Mouse (Mus musculus) lung, adult 2 months (tissue): ENCODE measurements around the gene E130116L18Rik. TPM values are rescaled to one million over a fixed set of nuclear protein-coding genes. Genes with fewer than 3 reads are reported as not detected.
A peak's percentile ranks its signal among the peaks of the same experiment; 100 is the strongest.
"Not testable (repeated sequence)": the region's sequence is repeated elsewhere in the genome, so short reads cannot be mapped to it uniquely, and the experiment has no call there.

Experiments
- DNase-seq: peaks from one replicate; pipeline ENCODE4 v3.0.0; 2022
- H3K4me1 ChIP-seq: fragments of 200-500 bp; 2 replicates; pipeline ENCODE4 v1.6.1; 2011; ENCODE audit warnings: low read length; ENCODE audit not compliant: control insufficient read depth, insufficient read depth
- H3K4me3 ChIP-seq: fragments of 200-500 bp; replicated peaks from 2 replicates; pipeline ENCODE3; 2011; ENCODE audit warnings: low read depth, mild to moderate bottlenecking, control low read depth, low read length; ENCODE audit errors: extremely low read depth
- CTCF ChIP-seq: fragments of 200-500 bp; IDR thresholded peaks from 2 replicates; pipeline ENCODE4 v1.5.1; 2011; ENCODE audit warnings: mild to moderate bottlenecking, low read length, control low read depth; ENCODE audit not compliant: insufficient read depth
- POLR2A ChIP-seq: fragments of 200-500 bp; IDR thresholded peaks from 2 replicates; pipeline ENCODE4 v1.6.1; 2011; ENCODE audit warnings: low read depth, mild to moderate bottlenecking, control low read depth, low read length, borderline replicate concordance; ENCODE audit errors: extremely low read depth
- WGBS: fragments of 180-500 bp; shearing (Covaris S2); methylation state at CpG from one replicate; pipeline ENCODE4 v1.1.7; 2018; 5-methylcytosine and 5-hydroxymethylcytosine counted together
- polyA plus RNA-seq: library from polyadenylated mRNA; depleted of rRNA; stranded (reverse); fragments of >200 nt; gene quantifications from 2 replicates; pipeline ENCODE4 v1.2.3, GENCODE M21; 2012

The E130116L18Rik gene
- polyA plus RNA-seq, 1 experiment: not detected

DNA sequence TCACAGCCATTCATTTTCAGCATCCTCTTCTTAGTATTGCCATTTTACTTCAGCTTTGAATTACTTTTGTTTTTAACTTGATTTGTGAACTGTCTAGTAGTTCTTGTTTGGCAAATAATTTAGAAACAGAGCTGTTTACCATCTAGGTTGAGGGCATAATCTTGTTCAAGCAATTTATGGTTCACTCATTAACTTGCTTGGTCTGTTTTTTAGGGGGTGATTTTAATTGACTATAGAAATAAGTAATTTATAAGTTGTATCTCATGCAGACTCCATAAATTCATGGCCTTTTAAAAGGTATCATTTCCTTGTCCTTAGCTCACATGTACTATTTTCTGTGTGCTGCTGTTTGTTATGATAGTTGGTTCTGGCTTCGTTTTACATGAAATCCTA lies 23.5 kb upstream of the E130116L18Rik start:
- TF ChIP-seq POLR2A (no peak), CTCF (no peak)
- 76% methylated on average over 1 of the region's 1 CpGs for WGBS
- no peak for DNase-seq
- Histone ChIP-seq H3K4me1 (no peaks in the 10 kb centered on the region), H3K4me3 (no peak overlapping the region)

DNA sequence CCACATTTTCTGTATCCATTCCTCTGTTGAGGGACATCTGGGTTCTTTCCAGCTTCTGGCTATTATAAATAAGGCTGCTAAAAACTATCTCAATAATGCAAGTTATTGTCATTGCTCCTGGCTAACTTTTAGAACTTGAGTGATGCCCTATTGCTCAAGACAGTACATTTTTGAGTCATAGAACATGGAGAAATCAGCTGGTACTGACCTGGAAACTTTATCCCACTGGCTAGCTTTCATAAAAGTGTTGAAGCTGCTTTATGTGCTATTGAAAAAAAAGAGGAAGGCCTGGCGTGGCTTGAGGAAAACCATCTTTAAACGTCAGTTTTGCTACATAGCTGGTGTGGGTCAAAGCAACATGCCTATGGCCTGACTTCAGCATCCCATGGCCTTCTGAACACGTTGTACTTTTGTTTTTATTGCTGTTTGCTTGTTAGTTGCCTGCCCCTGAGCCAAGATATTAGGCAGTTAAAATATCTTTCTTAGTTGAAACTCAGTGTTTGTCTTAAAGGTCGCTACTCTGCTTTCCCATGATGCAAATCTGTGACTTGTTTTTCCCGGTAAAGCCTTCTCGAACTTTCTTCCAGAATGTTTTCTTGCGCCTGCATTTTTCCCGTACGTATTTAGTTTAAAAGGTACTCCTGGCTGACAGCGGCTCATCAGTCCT lies 23.0 kb upstream of the E130116L18Rik start:
- DNase-seq: no peak
- 83% methylated on average over 10 of the region's 10 CpGs for WGBS
- Histone ChIP-seq H3K4me3 (no peak overlapping the region), H3K4me1 (no peaks in the 10 kb centered on the region)
- TF ChIP-seq CTCF (no peak), POLR2A (no peak)

DNA sequence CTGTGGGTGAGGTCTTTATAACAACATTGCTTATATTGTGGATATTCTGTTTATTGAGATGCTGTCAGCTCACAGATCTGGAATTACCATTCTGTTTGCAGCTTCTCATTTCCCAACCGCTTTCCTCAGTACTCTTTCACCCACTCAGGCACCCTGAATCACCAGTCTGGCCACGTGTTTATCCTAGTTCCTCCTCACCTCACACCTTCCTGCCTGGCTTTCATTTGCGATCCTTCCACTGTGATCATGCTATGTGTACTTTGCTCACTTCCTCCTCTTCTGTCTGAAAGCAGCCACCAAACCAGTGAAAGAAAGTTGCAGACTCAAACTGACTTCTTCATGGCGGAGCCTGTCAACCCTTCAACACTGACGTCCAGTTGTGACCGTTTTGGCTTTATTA lies 20.1 kb upstream of the E130116L18Rik start:
- DNase-seq: no peak
- TF ChIP-seq CTCF (no peak), POLR2A (no peak)
- Histone ChIP-seq H3K4me3 (no peak overlapping the region), H3K4me1 (no peaks in the 10 kb centered on the region)
- 77% methylated on average over 6 of the region's 6 CpGs for WGBS

DNA sequence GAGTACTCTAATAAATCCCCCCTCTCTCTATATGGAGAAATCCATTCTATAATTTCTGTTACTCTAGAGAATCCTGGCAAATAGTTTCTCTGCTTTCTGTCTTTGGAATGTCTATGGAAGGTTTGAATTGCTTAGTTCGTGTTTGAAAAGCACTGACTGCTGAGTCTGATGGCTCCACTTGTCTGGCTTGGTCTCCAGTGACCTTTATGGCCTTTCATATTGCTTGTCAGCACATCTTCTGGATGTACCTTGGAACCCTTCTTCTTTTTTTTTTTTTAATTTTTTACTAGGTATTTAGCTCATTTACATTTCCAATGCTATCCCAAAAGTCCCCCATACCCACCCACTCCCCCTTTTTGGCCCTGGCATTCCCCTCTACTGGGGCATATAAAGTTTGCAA lies 1.4 kb upstream of the E130116L18Rik start:
- not testable (repeated sequence) for H3K4me1 ChIP-seq, DNase-seq
- 85% methylated on average over 1 of the region's 1 CpGs for WGBS

DNA sequence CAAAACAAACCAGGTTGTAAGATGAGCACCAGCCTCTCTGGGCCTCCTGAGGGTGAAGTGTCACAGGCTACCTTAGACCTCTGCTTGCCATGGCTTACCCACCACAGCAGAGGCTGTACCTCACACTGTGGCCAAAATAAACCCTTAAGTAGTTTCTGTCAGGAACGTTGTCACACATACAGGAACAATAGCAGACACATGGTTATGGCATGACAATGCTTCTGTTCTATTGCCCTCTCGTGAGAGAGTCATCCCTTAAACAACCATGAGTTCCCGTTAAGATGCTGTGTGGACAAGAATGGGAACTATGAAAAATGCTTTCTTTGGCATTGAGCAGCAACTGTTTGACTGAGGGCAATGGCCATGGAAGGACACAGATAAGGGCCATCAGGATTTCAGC lies 1.3 kb downstream of the E130116L18Rik start, which contains the start of gene Galnt11:
Gene Galnt11 (plus strand): TSS at position 301 of the 400 bp plus-strand sequence.
- no peaks in the 10 kb centered on the region for H3K4me1 ChIP-seq
- no peak for DNase-seq
- 79% methylated on average over 3 of the region's 3 CpGs for WGBS
- TF ChIP-seq CTCF: no peak
- no peak for TF ChIP-seq POLR2A
- H3K4me3 ChIP-seq: peak within 1 kb of the TSS; percentile 38

More for the DNA sequence above, 1.4 kb upstream of the E130116L18Rik start:
- H3K4me3 ChIP-seq: not testable (repeated sequence)

DNA sequence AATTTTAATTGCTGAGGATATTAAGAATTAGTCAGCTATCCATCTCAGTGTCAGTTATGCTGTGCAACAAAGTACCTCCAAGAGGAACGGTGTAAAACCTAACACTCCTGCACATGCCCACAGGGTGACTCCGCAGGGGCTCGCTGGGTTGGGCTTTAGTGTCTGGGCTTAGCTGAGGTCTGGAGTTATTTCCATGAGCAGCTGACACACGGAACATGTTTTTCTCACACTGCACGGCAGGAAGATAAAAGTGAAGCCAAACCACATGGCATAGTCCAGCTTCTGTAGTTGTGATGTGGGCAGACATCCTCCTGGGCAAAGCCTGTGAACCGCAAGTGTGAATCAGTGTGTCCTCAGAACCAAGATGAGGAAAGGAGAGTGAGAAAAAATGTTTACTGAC lies 7.9 kb downstream of the E130116L18Rik start:
- TF ChIP-seq CTCF: no peak
- no peak for TF ChIP-seq POLR2A
- 71% methylated on average over 6 of the region's 6 CpGs for WGBS

DNA sequence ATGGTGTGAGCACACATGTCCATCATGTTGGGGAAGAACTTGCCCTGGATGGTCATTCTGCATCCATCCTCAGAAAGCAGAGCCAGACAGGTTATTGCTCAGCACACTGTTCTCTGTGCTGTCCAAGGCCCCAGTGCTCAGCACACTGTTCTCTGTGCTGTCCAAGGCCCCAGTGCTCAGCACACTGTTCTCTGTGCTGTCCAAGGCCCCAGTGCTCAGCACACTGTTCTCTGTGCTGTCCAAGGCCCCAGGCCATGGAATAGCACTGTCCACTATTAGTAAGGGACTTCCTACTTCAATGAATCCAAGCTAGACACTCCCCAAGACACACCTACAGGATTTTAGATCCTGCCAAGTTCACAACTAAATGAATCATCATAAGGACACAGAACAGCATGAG lies 9.7 kb downstream of the E130116L18Rik start:
- not testable (repeated sequence) for DNase-seq, H3K4me1 ChIP-seq, H3K4me3 ChIP-seq

More for the DNA sequence above, 7.9 kb downstream of the E130116L18Rik start:
- Histone ChIP-seq H3K4me3 (no peak overlapping the region), H3K4me1 (no peaks in the 10 kb centered on the region)
- no peak for DNase-seq

DNA sequence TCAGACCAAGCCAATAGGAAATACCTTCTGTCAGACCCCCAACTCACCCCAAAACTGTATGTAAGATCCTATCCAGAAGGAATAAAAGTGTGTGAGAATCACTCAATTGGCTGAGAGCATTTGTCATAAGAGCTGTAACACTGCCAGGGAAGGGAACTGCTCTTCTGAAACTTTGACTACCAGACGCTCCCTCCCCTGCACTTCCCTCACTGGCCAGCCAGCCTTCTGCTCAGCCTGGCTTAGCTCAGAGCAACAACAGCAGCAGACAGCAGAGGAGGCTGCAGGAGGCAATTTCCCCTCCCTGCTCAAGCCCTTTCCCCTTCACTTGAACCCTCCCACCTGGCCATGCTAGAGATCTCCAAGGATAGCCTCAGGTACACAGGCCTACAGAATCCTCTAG lies 11.1 kb downstream of the E130116L18Rik start:
- 74% methylated on average over 1 of the region's 1 CpGs for WGBS

DNA sequence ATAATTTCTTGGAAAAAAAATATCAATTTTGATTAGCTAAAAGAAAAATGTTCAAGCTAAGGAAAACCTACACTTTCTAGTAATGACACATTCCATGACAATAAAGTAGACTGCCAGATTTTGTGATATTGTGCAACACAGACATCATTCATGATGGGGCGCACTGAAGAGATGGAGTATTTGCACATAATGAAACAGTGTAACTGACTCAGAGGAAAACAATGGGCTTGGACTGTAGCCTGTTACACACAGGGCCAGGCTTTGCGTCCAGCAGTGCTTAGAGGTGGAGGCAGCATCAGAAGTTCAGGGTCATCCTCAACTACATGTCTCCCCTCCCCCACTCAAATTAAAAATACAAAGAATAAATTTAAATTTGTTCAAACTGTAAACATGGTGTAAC lies 32.4 kb downstream of the E130116L18Rik start:
- TF ChIP-seq POLR2A (no peak), CTCF (no peak)
- Histone ChIP-seq H3K4me3 (no peak overlapping the region), H3K4me1 (no peaks in the 10 kb centered on the region)
- WGBS: 56% methylated on average over 2 of the region's 2 CpGs
- no peak for DNase-seq

More for the DNA sequence above, 11.1 kb downstream of the E130116L18Rik start:
- DNase-seq: no peak
- no peak overlapping the region for H3K4me3 ChIP-seq
- no peak for TF ChIP-seq CTCF
- no peak for TF ChIP-seq POLR2A
- no peaks in the 10 kb centered on the region for H3K4me1 ChIP-seq

DNA sequence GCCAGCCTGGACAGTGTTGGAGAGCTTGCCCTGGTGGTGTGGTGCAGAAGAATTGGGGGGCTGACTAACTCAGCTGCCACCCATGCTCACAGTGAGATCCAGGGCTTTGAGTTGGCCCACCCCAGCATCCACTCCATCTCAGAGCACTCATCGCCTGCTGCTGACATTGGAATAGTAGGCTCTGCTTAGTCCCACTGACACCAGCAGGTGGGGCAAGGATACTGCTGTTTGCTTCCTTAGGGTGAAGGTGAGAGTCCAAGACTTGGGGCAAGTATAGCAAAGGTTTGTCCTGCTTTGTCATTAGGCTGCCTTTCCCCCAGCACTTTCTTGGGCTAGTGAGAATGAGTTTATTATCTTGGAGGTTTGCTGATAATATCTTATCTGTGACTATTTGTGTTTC lies 34.2 kb downstream of the E130116L18Rik start:
- no peak for DNase-seq
- Histone ChIP-seq H3K4me1 (no peaks in the 10 kb centered on the region), H3K4me3 (no peak overlapping the region)
- 60% methylated on average over 1 of the region's 1 CpGs for WGBS
- TF ChIP-seq CTCF: peak; percentile 43; the same call in 1 of the 2 replicates
- no peak for TF ChIP-seq POLR2A
